Mouse (Mus musculus): ENCODE measurements around the gene Spsb4. TPM values are rescaled to one million over a fixed set of nuclear protein-coding genes. Genes with fewer than 3 reads are reported as not detected.

Spsb4 gene
- total and polyA plus RNA-seq, 3 experiments = not detected

- ATAC-seq (ENCODE audit: extremely low read depth, insufficient number of reproducible peaks, low FRiP score, poor library complexity, severe bottlenecking) (no peak), DNase-seq (ENCODE audit: low spot score) (no peak)
- no peak overlapping the region for H3K4me3 ChIP-seq (ENCODE audit: low read depth, low read length)
- TF ChIP-seq TAL1 (conservative IDR thresholded peaks at IDR 0.05; ENCODE audit: low read depth, low read length) (no peak), GATA2 (IDR thresholded peaks at IDR 0.05; ENCODE audit: borderline replicate concordance, low read depth, low read length) (no peak), CTCF (IDR thresholded peaks at IDR 0.05; ENCODE audit: low read depth, low read length) (no peak), POLR2AphosphoS5 (IDR thresholded peaks at IDR 0.05; ENCODE audit: insufficient replicate concordance, low read depth, low read length) (no peak), GATA1 (IDR thresholded peaks at IDR 0.05; ENCODE audit: borderline replicate concordance, low read length) (no peak)
- H3K4me1 ChIP-seq (ENCODE audit: insufficient read depth, low read depth, low read length) = no peaks in the 10 kb centered on the region
- no peaks in the 10 kb centered on the region for H3K36me3 ChIP-seq (replicated peaks)
- no peaks in the 10 kb centered on the region for H3K27me3 ChIP-seq (ENCODE audit: insufficient read depth, low read length)
- H3K9me3 ChIP-seq (replicated peaks) = peaks cover 6% of the 10 kb centered on the region; the same call in 1 of the 2 replicates
Observed at GRCm38 (mm10) chr9:96984034-96984433, 34.6 kb downstream of the Spsb4 start.

- Histone ChIP-seq H3K9me3 (replicated peaks) (peaks cover 3% of the 10 kb centered on the region; the same call in 1 of the 2 replicates), H3K27me3 (ENCODE audit: insufficient read depth, low read length) (no peaks in the 10 kb centered on the region), H3K36me3 (replicated peaks) (no peaks in the 10 kb centered on the region), H3K4me3 (ENCODE audit: low read depth, low read length) (no peak overlapping the region), H3K4me1 (ENCODE audit: insufficient read depth, low read depth, low read length) (no peaks in the 10 kb centered on the region)
- DNase-seq (ENCODE audit: low spot score) = no peak
- ATAC-seq (ENCODE audit: extremely low read depth, insufficient number of reproducible peaks, low FRiP score, poor library complexity, severe bottlenecking) = no peak
- TF ChIP-seq TAL1 (conservative IDR thresholded peaks at IDR 0.05; ENCODE audit: low read depth, low read length) = no peak
- TF ChIP-seq GATA1 (IDR thresholded peaks at IDR 0.05; ENCODE audit: borderline replicate concordance, low read length) = no peak
- TF ChIP-seq CTCF (IDR thresholded peaks at IDR 0.05; ENCODE audit: low read depth, low read length) = no peak
- no peak for TF ChIP-seq POLR2AphosphoS5 (IDR thresholded peaks at IDR 0.05; ENCODE audit: insufficient replicate concordance, low read depth, low read length)
Observed at GRCm38 (mm10) chr9:96982940-96983339, 35.7 kb downstream of the Spsb4 start.

GRCm38 (mm10) chr9:96982351-96982750 is 36.3 kb downstream of the Spsb4 start:
- DNase-seq (ENCODE audit: low spot score) = no peak
- Histone ChIP-seq H3K4me1 (ENCODE audit: insufficient read depth, low read depth, low read length) (no peaks in the 10 kb centered on the region), H3K9me3 (replicated peaks) (peaks cover 3% of the 10 kb centered on the region; the same call in 1 of the 2 replicates), H3K4me3 (ENCODE audit: low read depth, low read length) (no peak overlapping the region), H3K36me3 (replicated peaks) (no peaks in the 10 kb centered on the region), H3K27me3 (ENCODE audit: insufficient read depth, low read length) (no peaks in the 10 kb centered on the region)
- ATAC-seq (ENCODE audit: extremely low read depth, insufficient number of reproducible peaks, low FRiP score, poor library complexity, severe bottlenecking) = no peak
- TF ChIP-seq GATA1 (IDR thresholded peaks at IDR 0.05; ENCODE audit: borderline replicate concordance, low read length) (no peak), GATA2 (IDR thresholded peaks at IDR 0.05; ENCODE audit: borderline replicate concordance, low read depth, low read length) (no peak), TAL1 (conservative IDR thresholded peaks at IDR 0.05; ENCODE audit: low read depth, low read length) (no peak), CTCF (IDR thresholded peaks at IDR 0.05; ENCODE audit: low read depth, low read length) (no peak), POLR2AphosphoS5 (IDR thresholded peaks at IDR 0.05; ENCODE audit: insufficient replicate concordance, low read depth, low read length) (no peak)

GRCm38 (mm10) chr9:96981836-96982235 is 36.8 kb downstream of the Spsb4 start:
- no peaks in the 10 kb centered on the region for H3K4me1 ChIP-seq (ENCODE audit: insufficient read depth, low read depth, low read length)
- H3K36me3 ChIP-seq (replicated peaks) = no peaks in the 10 kb centered on the region
- no peak for DNase-seq (ENCODE audit: low spot score)
- TF ChIP-seq TAL1 (conservative IDR thresholded peaks at IDR 0.05; ENCODE audit: low read depth, low read length) = no peak
- no peak for TF ChIP-seq POLR2AphosphoS5 (IDR thresholded peaks at IDR 0.05; ENCODE audit: insufficient replicate concordance, low read depth, low read length)
- no peak for TF ChIP-seq GATA1 (IDR thresholded peaks at IDR 0.05; ENCODE audit: borderline replicate concordance, low read length)
- TF ChIP-seq CTCF (IDR thresholded peaks at IDR 0.05; ENCODE audit: low read depth, low read length) = no peak
- no peak for TF ChIP-seq GATA2 (IDR thresholded peaks at IDR 0.05; ENCODE audit: borderline replicate concordance, low read depth, low read length)
- H3K9me3 ChIP-seq (replicated peaks) = no peaks in the 10 kb centered on the region; the same call in 1 of the 2 replicates
- ATAC-seq (ENCODE audit: extremely low read depth, insufficient number of reproducible peaks, low FRiP score, poor library complexity, severe bottlenecking) = no peak
- no peak overlapping the region for H3K4me3 ChIP-seq (ENCODE audit: low read depth, low read length)
- no peaks in the 10 kb centered on the region for H3K27me3 ChIP-seq (ENCODE audit: insufficient read depth, low read length)

- ATAC-seq (ENCODE audit: extremely low read depth, insufficient number of reproducible peaks, low FRiP score, poor library complexity, severe bottlenecking) = no peak
Observed at GRCm38 (mm10) chr9:96981121-96981520, 37.5 kb downstream of the Spsb4 start.

GRCm38 (mm10) chr9:96980037-96980997 is 38.3 kb downstream of the Spsb4 start:
- Histone ChIP-seq H3K27me3 (ENCODE audit: insufficient read depth, low read length) (no peaks in the 10 kb centered on the region), H3K9me3 (replicated peaks) (no peaks in the 10 kb centered on the region; the same call in 1 of the 2 replicates), H3K4me3 (ENCODE audit: low read depth, low read length) (no peak overlapping the region), H3K36me3 (replicated peaks) (no peaks in the 10 kb centered on the region), H3K4me1 (ENCODE audit: insufficient read depth, low read depth, low read length) (no peaks in the 10 kb centered on the region)
- ATAC-seq (ENCODE audit: extremely low read depth, insufficient number of reproducible peaks, low FRiP score, poor library complexity, severe bottlenecking) (no peak), DNase-seq (ENCODE audit: low spot score) (no peak)
- TF ChIP-seq CTCF (IDR thresholded peaks at IDR 0.05; ENCODE audit: low read depth, low read length) (no peak), GATA2 (IDR thresholded peaks at IDR 0.05; ENCODE audit: borderline replicate concordance, low read depth, low read length) (no peak), TAL1 (conservative IDR thresholded peaks at IDR 0.05; ENCODE audit: low read depth, low read length) (no peak), POLR2AphosphoS5 (IDR thresholded peaks at IDR 0.05; ENCODE audit: insufficient replicate concordance, low read depth, low read length) (no peak), GATA1 (IDR thresholded peaks at IDR 0.05; ENCODE audit: borderline replicate concordance, low read length) (no peak)

More at GRCm38 (mm10) chr9:96981121-96981520, 37.5 kb downstream of the Spsb4 start:
- Histone ChIP-seq H3K4me3 (ENCODE audit: low read depth, low read length) (no peak overlapping the region), H3K4me1 (ENCODE audit: insufficient read depth, low read depth, low read length) (no peaks in the 10 kb centered on the region), H3K36me3 (replicated peaks) (no peaks in the 10 kb centered on the region), H3K9me3 (replicated peaks) (no peaks in the 10 kb centered on the region; the same call in 1 of the 2 replicates), H3K27me3 (ENCODE audit: insufficient read depth, low read length) (no peaks in the 10 kb centered on the region)
- no peak for DNase-seq (ENCODE audit: low spot score)
- TF ChIP-seq POLR2AphosphoS5 (IDR thresholded peaks at IDR 0.05; ENCODE audit: insufficient replicate concordance, low read depth, low read length) (no peak), GATA2 (IDR thresholded peaks at IDR 0.05; ENCODE audit: borderline replicate concordance, low read depth, low read length) (no peak), GATA1 (IDR thresholded peaks at IDR 0.05; ENCODE audit: borderline replicate concordance, low read length) (no peak), TAL1 (conservative IDR thresholded peaks at IDR 0.05; ENCODE audit: low read depth, low read length) (no peak), CTCF (IDR thresholded peaks at IDR 0.05; ENCODE audit: low read depth, low read length) (no peak)

Data from G1E (cell line).